Mouse (Mus musculus) adrenal gland, postnatal 14 days (tissue): ENCODE data around the gene Prdm2. TPM values are rescaled to one million over a fixed set of nuclear protein-coding genes. Genes with fewer than 3 reads are reported as not detected.

Experiments used
- DNase-seq: peaks from one replicate; pipeline ENCODE4 v3.0.0; 2021; ENCODE audit warnings: mixed read lengths
- total RNA-seq: library from RNA; stranded (reverse); gene quantifications from 2 replicates; pipeline ENCODE4 v1.2.3, GENCODE M21; 2021

Prdm2 gene
- total RNA-seq, 1 experiment from 2014 or later = 25.8 TPM

- peak; percentile 37 for DNase-seq
Measured at GRCm38 (mm10) chr4:143211584-143212340, 1.0 kb downstream of the Prdm2 start.

- DNase-seq = no peak
Measured at GRCm38 (mm10) chr4:143209997-143210396, 2.8 kb downstream of the Prdm2 start.

- DNase-seq = no peak
Measured at GRCm38 (mm10) chr4:143202653-143203052, 10.1 kb downstream of the Prdm2 start.

GRCm38 (mm10) chr4:143198371-143198770, 14.4 kb downstream of the Prdm2 start:
- DNase-seq = no peak

GRCm38 (mm10) chr4:143197845-143198356, 14.9 kb downstream of the Prdm2 start:
- DNase-seq = no peak

GRCm38 (mm10) chr4:143194328-143194727, 18.5 kb downstream of the Prdm2 start:
- no peak for DNase-seq

GRCm38 (mm10) chr4:143193164-143193563, 19.6 kb downstream of the Prdm2 start:
- no peak for DNase-seq

- no peak for DNase-seq
Measured at GRCm38 (mm10) chr4:143191783-143192182, 21.0 kb downstream of the Prdm2 start.

GRCm38 (mm10) chr4:143190657-143191056, 22.1 kb downstream of the Prdm2 start:
- peak; percentile 14 for DNase-seq

GRCm38 (mm10) chr4:143188571-143189191, 24.1 kb downstream of the Prdm2 start:
- no peak for DNase-seq

- DNase-seq = no peak
Measured at GRCm38 (mm10) chr4:143186066-143186465, 26.7 kb downstream of the Prdm2 start.

- no peak for DNase-seq
Measured at GRCm38 (mm10) chr4:143185496-143185895, 27.3 kb downstream of the Prdm2 start.

- DNase-seq = no peak
Measured at GRCm38 (mm10) chr4:143183141-143183540, 29.7 kb downstream of the Prdm2 start.

GRCm38 (mm10) chr4:143180731-143181130, 32.1 kb downstream of the Prdm2 start:
- no peak for DNase-seq

- DNase-seq = no peak
Measured at GRCm38 (mm10) chr4:143171600-143172290, 41.0 kb downstream of the Prdm2 start.

GRCm38 (mm10) chr4:143170290-143170689, 42.5 kb downstream of the Prdm2 start:
- no peak for DNase-seq

- no peak for DNase-seq
Measured at GRCm38 (mm10) chr4:143168093-143168492, 44.7 kb downstream of the Prdm2 start.

GRCm38 (mm10) chr4:143161619-143162479, 50.9 kb downstream of the Prdm2 start:
- peak; percentile 100 for DNase-seq

GRCm38 (mm10) chr4:143160826-143161225, 52.0 kb downstream of the Prdm2 start:
- DNase-seq = no peak

- no peak for DNase-seq
Measured at GRCm38 (mm10) chr4:143159336-143159735, 53.5 kb downstream of the Prdm2 start.

GRCm38 (mm10) chr4:143155871-143156270, 56.9 kb downstream of the Prdm2 start:
- DNase-seq = no peak

GRCm38 (mm10) chr4:143155036-143155435, 57.8 kb downstream of the Prdm2 start:
- DNase-seq = no peak
